In the genomic region with DNA sequence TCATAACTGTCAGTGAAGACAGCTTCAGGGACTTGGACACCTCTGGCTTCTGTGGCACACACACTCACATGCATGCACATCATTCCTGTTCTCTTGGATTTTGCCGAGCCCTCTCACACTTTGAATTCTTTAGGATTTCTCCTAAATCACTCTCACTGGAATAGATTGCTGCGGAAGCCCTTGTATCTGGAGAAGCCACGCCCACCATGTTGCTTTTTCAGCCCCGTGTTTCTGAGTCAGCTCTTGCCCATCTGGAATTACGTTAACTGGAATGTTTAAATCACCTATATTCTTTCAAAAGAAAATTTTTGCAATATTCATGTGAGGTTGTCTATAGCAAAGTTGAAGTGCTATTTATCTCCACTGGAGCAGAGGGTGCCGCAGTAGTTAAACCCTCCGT, we compare ENCODE assay signal across 19 mouse cellular contexts.
"Had no signal": no experiment of that assay in that cellular context is flagged by ENCODE, and none has a peak within 500 bp of the region (broad histone marks: within the 10 kb centered on the region; RNA-seq: fewer than 3 reads in every experiment).

No protein-coding gene starts in this region.

- H3K4me3 ChIP-seq: liver, embryonic 15.5 days; lung, embryonic 15.5 days; megakaryocyte, embryonic 14.5 days; midbrain, embryonic 12.5 days; midbrain, embryonic 15.5 days; neural tube, embryonic 12.5 days had no signal

- DNase-seq: liver, postnatal 0 days; lung, adult 2 months; lung, postnatal 14 days; lung, postnatal 36 days; right cerebral cortex, adult 18-20 months; right cerebral cortex, postnatal 25 days; right cerebral cortex, postnatal 4 days; spleen, adult 18-20 months; thymus, adult 18-20 months; thymus, postnatal 14 days; thymus, postnatal 36 days had no signal

- H3K27me3 ChIP-seq: liver, embryonic 15.5 days; lung, embryonic 15.5 days; midbrain, embryonic 12.5 days; midbrain, embryonic 15.5 days; neural tube, embryonic 12.5 days had no signal

- H3K4me2 ChIP-seq: liver, embryonic 15.5 days; lung, embryonic 15.5 days; midbrain, embryonic 12.5 days; midbrain, embryonic 15.5 days; neural tube, embryonic 12.5 days had no signal

- H3K27ac ChIP-seq: liver, embryonic 15.5 days; lung, embryonic 15.5 days; macrophage; midbrain, embryonic 12.5 days; midbrain, embryonic 15.5 days; neural tube, embryonic 12.5 days had no signal

- H3K9me3 ChIP-seq: liver, embryonic 15.5 days; lung, embryonic 15.5 days; megakaryocyte, embryonic 14.5 days; midbrain, embryonic 12.5 days; midbrain, embryonic 15.5 days; neural tube, embryonic 12.5 days had no signal

- H3K9ac ChIP-seq: liver, embryonic 15.5 days; liver, postnatal 0 days; lung, embryonic 15.5 days; midbrain, embryonic 12.5 days; midbrain, embryonic 15.5 days; neural tube, embryonic 12.5 days had no signal

- ATAC-seq: liver, postnatal 0 days; lung, postnatal 0 days; midbrain, embryonic 15.5 days had no signal

- H3K4me1 ChIP-seq: liver, embryonic 15.5 days had no signal

- H3K36me3 ChIP-seq: liver, embryonic 15.5 days; lung, embryonic 15.5 days; midbrain, embryonic 12.5 days; midbrain, embryonic 15.5 days; neural tube, embryonic 12.5 days had no signal
